ENCODE assay signal across 14 mouse cellular contexts in the genomic region with DNA sequence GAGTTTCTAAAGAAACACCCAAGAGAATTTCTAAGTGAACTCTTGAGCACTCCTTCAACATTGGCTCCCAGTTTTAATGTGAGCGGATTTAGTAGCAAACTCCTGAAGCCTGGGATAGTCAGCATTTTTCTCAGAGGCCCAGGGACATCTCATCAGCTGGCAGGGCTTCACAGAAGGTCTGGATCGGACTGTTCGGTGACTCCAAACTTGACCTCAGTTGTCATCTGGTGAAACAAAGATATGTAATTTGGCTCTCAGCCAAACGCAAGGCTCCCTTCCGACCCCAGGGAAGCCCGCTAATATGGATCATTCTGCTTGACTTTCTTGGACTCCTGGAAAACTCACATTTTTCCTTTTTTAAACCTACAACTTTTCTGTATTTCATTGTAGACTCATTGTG.
"Had no signal": no experiment of that assay in that cellular context is flagged by ENCODE, and none has a peak within 500 bp of the region (broad histone marks: within the 10 kb centered on the region; RNA-seq: fewer than 3 reads in every experiment).

No protein-coding gene starts in this region.

- ATAC-seq: liver, postnatal 0 days had no signal

- H3K36me3 ChIP-seq: limb, embryonic 13.5 days; lung, embryonic 15.5 days had no signal

- DNase-seq: kidney, adult 9 months; kidney, postnatal 14 days; left cerebral cortex, postnatal 4 days; liver, postnatal 0 days; lung, postnatal 10 days; lung, postnatal 4 days; midbrain, embryonic 14.5 days; thymus, adult 18-20 months; thymus, postnatal 36 days had no signal

- H3K4me1 ChIP-seq: limb, embryonic 13.5 days; lung, embryonic 15.5 days had no signal

- H3K4me2 ChIP-seq: limb, embryonic 13.5 days; lung, embryonic 15.5 days; midbrain, embryonic 11.5 days had no signal

- H3K4me3 ChIP-seq: limb, embryonic 13.5 days; lung, embryonic 15.5 days had no signal

- H3K27ac ChIP-seq: limb, embryonic 13.5 days; liver, embryonic 14.5 days; lung, embryonic 15.5 days; stomach, postnatal 0 days had no signal

- H3K9me3 ChIP-seq: limb, embryonic 13.5 days; lung, embryonic 15.5 days had no signal

- H3K27me3 ChIP-seq: limb, embryonic 13.5 days; lung, embryonic 15.5 days had no signal

- H3K9ac ChIP-seq: limb, embryonic 13.5 days; liver, embryonic 14.5 days; liver, postnatal 0 days; lung, embryonic 15.5 days had no signal
